Mouse (Mus musculus) adrenal gland, postnatal 14 days (tissue): ENCODE results near the gene Trim7. TPM values are rescaled to one million over a fixed set of nuclear protein-coding genes. Genes with fewer than 3 reads are reported as not detected.
"Not testable (repeated sequence)": the region's sequence is repeated elsewhere in the genome, so short reads cannot be mapped to it uniquely, and the experiment has no call there.

ENCODE experiments used
- DNase-seq: peaks from one replicate; pipeline ENCODE4 v3.0.0; 2021; ENCODE audit warnings: mixed read lengths
- total RNA-seq: library from RNA; stranded (reverse); gene quantifications from 2 replicates; pipeline ENCODE4 v1.2.3, GENCODE M21; 2021

Trim7 gene
- total RNA-seq, 1 experiment from 2014 or later, result 6.1 TPM

- DNase-seq, result no peak
Observed at GRCm38 (mm10) chr11:48801831-48802772, 23.8 kb upstream of the Trim7 start.

- no peak for DNase-seq
Observed at GRCm38 (mm10) chr11:48803988-48804387, 22.0 kb upstream of the Trim7 start.

GRCm38 (mm10) chr11:48804922-48805321 lies 21.0 kb upstream of the Trim7 start:
- no peak for DNase-seq

- no peak for DNase-seq
Observed at GRCm38 (mm10) chr11:48806856-48807562, 18.9 kb upstream of the Trim7 start.

GRCm38 (mm10) chr11:48807563-48808303 lies 18.2 kb upstream of the Trim7 start:
- no peak for DNase-seq

GRCm38 (mm10) chr11:48808304-48808646 lies 17.7 kb upstream of the Trim7 start:
- no peak for DNase-seq

GRCm38 (mm10) chr11:48808737-48809433 lies 17.1 kb upstream of the Trim7 start:
- DNase-seq, result peak; percentile 29

GRCm38 (mm10) chr11:48809434-48809830 lies 16.5 kb upstream of the Trim7 start:
- DNase-seq, result no peak

- no peak for DNase-seq
Observed at GRCm38 (mm10) chr11:48810142-48810541, 15.8 kb upstream of the Trim7 start.

- no peak for DNase-seq
Observed at GRCm38 (mm10) chr11:48813782-48814181, 12.2 kb upstream of the Trim7 start.

- peak; percentile 29 for DNase-seq
Observed at GRCm38 (mm10) chr11:48815851-48816250, 10.1 kb upstream of the Trim7 start.

GRCm38 (mm10) chr11:48816281-48816781 lies 9.6 kb upstream of the Trim7 start:
- peak; percentile 66 for DNase-seq

GRCm38 (mm10) chr11:48816800-48817665 lies 8.9 kb upstream of the Trim7 start, which contains the start of gene Trim41:
Gene Trim41 (minus strand): TSS chr11:48817353.
- peak; percentile 100 for DNase-seq

GRCm38 (mm10) chr11:48817794-48818193 lies 8.1 kb upstream of the Trim7 start:
- no peak for DNase-seq

GRCm38 (mm10) chr11:48818346-48818745 lies 7.6 kb upstream of the Trim7 start:
- DNase-seq, result peak; percentile 84

- no peak for DNase-seq
Observed at GRCm38 (mm10) chr11:48819614-48820307, 6.2 kb upstream of the Trim7 start.

- no peak for DNase-seq
Observed at GRCm38 (mm10) chr11:48820308-48820674, 5.6 kb upstream of the Trim7 start.

GRCm38 (mm10) chr11:48821299-48821698 lies 4.6 kb upstream of the Trim7 start:
- DNase-seq, result not testable (repeated sequence)

- DNase-seq, result no peak
Observed at GRCm38 (mm10) chr11:48822768-48823512, 3.0 kb upstream of the Trim7 start.
